Mouse (Mus musculus): ENCODE results near the gene Ndst4.

- TF ChIP-seq CTCF (IDR thresholded peaks at IDR 0.05; ENCODE audit: borderline replicate concordance, insufficient read depth, low read depth, low read length) (no peak), POLR2A (IDR thresholded peaks at IDR 0.05; ENCODE audit: borderline replicate concordance, insufficient read depth, low read length) (no peak)
Observed at GRCm38 (mm10) chr3:125510102-125510501, 106.2 kb downstream of the Ndst4 start.
